Mouse (Mus musculus): Measurements from ENCODE around the gene D630003M21Rik. TPM values are rescaled to one million over a fixed set of nuclear protein-coding genes. Genes with fewer than 3 reads are reported as not detected.

Gene D630003M21Rik
- polyA plus RNA-seq, 1 experiment from 2014 or later, result 2.1 TPM

GRCm38 (mm10) chr2:158165776-158166175 lies 63.2 kb downstream of the D630003M21Rik start:
- Histone ChIP-seq H3K27me3 (no peaks in the 10 kb centered on the region), H3K9me3 (replicated peaks) (no peaks in the 10 kb centered on the region), H3K4me2 (no peak overlapping the region), H3K4me1 (replicated peaks) (peaks cover 34% of the 10 kb centered on the region), H3K27ac (no peak overlapping the region), H3K9ac (no peak overlapping the region), H3K36me3 (no peaks in the 10 kb centered on the region), H3K4me3 (no peak overlapping the region)
- 83% methylated on average over 4 of the region's 4 CpGs for WGBS
- ATAC-seq (replicated peaks; ENCODE audit: insufficient number of reproducible peaks, insufficient read depth, low FRiP score, low read depth), result no peak

GRCm38 (mm10) chr2:158163034-158163433 lies 66.0 kb downstream of the D630003M21Rik start:
- Histone ChIP-seq H3K27ac (no peak overlapping the region), H3K4me1 (replicated peaks) (peaks cover 30% of the 10 kb centered on the region), H3K36me3 (no peaks in the 10 kb centered on the region), H3K4me3 (no peak overlapping the region), H3K27me3 (no peaks in the 10 kb centered on the region), H3K4me2 (no peak overlapping the region), H3K9ac (no peak overlapping the region), H3K9me3 (replicated peaks) (no peaks in the 10 kb centered on the region)
- 72% methylated on average over 6 of the region's 6 CpGs for WGBS
- no peak for ATAC-seq (replicated peaks; ENCODE audit: insufficient number of reproducible peaks, insufficient read depth, low FRiP score, low read depth)

GRCm38 (mm10) chr2:158161761-158162160 lies 67.3 kb downstream of the D630003M21Rik start:
- Histone ChIP-seq H3K36me3 (no peaks in the 10 kb centered on the region), H3K4me1 (replicated peaks) (peaks cover 19% of the 10 kb centered on the region), H3K9me3 (replicated peaks) (no peaks in the 10 kb centered on the region), H3K4me3 (no peak overlapping the region), H3K9ac (no peak overlapping the region), H3K27ac (no peak overlapping the region), H3K27me3 (no peaks in the 10 kb centered on the region), H3K4me2 (no peak overlapping the region)
- 67% methylated on average over 6 of the region's 6 CpGs for WGBS
- no peak for ATAC-seq (replicated peaks; ENCODE audit: insufficient number of reproducible peaks, insufficient read depth, low FRiP score, low read depth)

GRCm38 (mm10) chr2:158159376-158160235 lies 69.4 kb downstream of the D630003M21Rik start:
- H3K27ac ChIP-seq, result peak overlapping the region; percentile 69
- H3K36me3 ChIP-seq, result no peaks in the 10 kb centered on the region
- WGBS, result 16% methylated on average over 7 of the region's 7 CpGs
- peak overlapping the region; percentile 30 for H3K4me3 ChIP-seq
- H3K4me1 ChIP-seq (replicated peaks), result peaks cover 19% of the 10 kb centered on the region
- no peaks in the 10 kb centered on the region for H3K9me3 ChIP-seq (replicated peaks)
- peak overlapping the region; percentile 37; the same call in 1 of the 2 replicates for H3K9ac ChIP-seq
- ATAC-seq (replicated peaks; ENCODE audit: insufficient number of reproducible peaks, insufficient read depth, low FRiP score, low read depth), result peak; percentile 49; the same call in 1 of the 2 replicates
- no peaks in the 10 kb centered on the region for H3K27me3 ChIP-seq
- H3K4me2 ChIP-seq, result peak overlapping the region; percentile 56

GRCm38 (mm10) chr2:158157654-158158053 lies 71.4 kb downstream of the D630003M21Rik start:
- H3K27me3 ChIP-seq, result no peaks in the 10 kb centered on the region
- H3K4me1 ChIP-seq (replicated peaks), result peaks cover 37% of the 10 kb centered on the region
- H3K4me3 ChIP-seq, result no peak overlapping the region
- H3K36me3 ChIP-seq, result no peaks in the 10 kb centered on the region
- H3K4me2 ChIP-seq, result no peak overlapping the region
- WGBS, result 79% methylated on average over 8 of the region's 8 CpGs
- no peak for ATAC-seq (replicated peaks; ENCODE audit: insufficient number of reproducible peaks, insufficient read depth, low FRiP score, low read depth)
- H3K9me3 ChIP-seq (replicated peaks), result no peaks in the 10 kb centered on the region
- H3K27ac ChIP-seq, result no peak overlapping the region
- H3K9ac ChIP-seq, result no peak overlapping the region

GRCm38 (mm10) chr2:158156487-158156886 lies 72.5 kb downstream of the D630003M21Rik start:
- H3K4me2 ChIP-seq, result no peak overlapping the region
- H3K27ac ChIP-seq, result no peak overlapping the region
- H3K36me3 ChIP-seq, result no peaks in the 10 kb centered on the region
- H3K9ac ChIP-seq, result no peak overlapping the region
- peaks cover 46% of the 10 kb centered on the region for H3K4me1 ChIP-seq (replicated peaks)
- no peaks in the 10 kb centered on the region for H3K9me3 ChIP-seq (replicated peaks)
- no peaks in the 10 kb centered on the region for H3K27me3 ChIP-seq
- no peak overlapping the region for H3K4me3 ChIP-seq
- no peak for ATAC-seq (replicated peaks; ENCODE audit: insufficient number of reproducible peaks, insufficient read depth, low FRiP score, low read depth)
- WGBS, result 87% methylated on average over 9 of the region's 9 CpGs

- 69% methylated on average over 2 of the region's 2 CpGs for WGBS
- H3K4me3 ChIP-seq, result no peak overlapping the region
- H3K4me1 ChIP-seq (replicated peaks), result peaks cover 44% of the 10 kb centered on the region
- no peak overlapping the region for H3K27ac ChIP-seq
- H3K4me2 ChIP-seq, result no peak overlapping the region
- H3K27me3 ChIP-seq, result no peaks in the 10 kb centered on the region
- H3K9ac ChIP-seq, result no peak overlapping the region
- H3K9me3 ChIP-seq (replicated peaks), result no peaks in the 10 kb centered on the region
- H3K36me3 ChIP-seq, result no peaks in the 10 kb centered on the region
- no peak for ATAC-seq (replicated peaks; ENCODE audit: insufficient number of reproducible peaks, insufficient read depth, low FRiP score, low read depth)
Measured at GRCm38 (mm10) chr2:158155615-158156014, 73.4 kb downstream of the D630003M21Rik start.

- Histone ChIP-seq H3K27me3 (no peaks in the 10 kb centered on the region), H3K36me3 (no peaks in the 10 kb centered on the region), H3K27ac (no peak overlapping the region), H3K9ac (no peak overlapping the region), H3K4me2 (no peak overlapping the region), H3K4me3 (no peak overlapping the region), H3K9me3 (replicated peaks) (no peaks in the 10 kb centered on the region), H3K4me1 (replicated peaks) (peaks cover 39% of the 10 kb centered on the region)
- 85% methylated on average over 7 of the region's 7 CpGs for WGBS
- no peak for ATAC-seq (replicated peaks; ENCODE audit: insufficient number of reproducible peaks, insufficient read depth, low FRiP score, low read depth)
Measured at GRCm38 (mm10) chr2:158155101-158155500, 73.9 kb downstream of the D630003M21Rik start.

- H3K4me3 ChIP-seq, result no peak overlapping the region
- no peak for ATAC-seq (replicated peaks; ENCODE audit: insufficient number of reproducible peaks, insufficient read depth, low FRiP score, low read depth)
- no peak overlapping the region for H3K9ac ChIP-seq
- 75% methylated on average over 8 of the region's 8 CpGs for WGBS
- no peaks in the 10 kb centered on the region for H3K9me3 ChIP-seq (replicated peaks)
- peaks cover 34% of the 10 kb centered on the region for H3K4me1 ChIP-seq (replicated peaks)
- H3K27ac ChIP-seq, result no peak overlapping the region
- no peak overlapping the region; the same call in 1 of the 2 replicates for H3K4me2 ChIP-seq
- no peaks in the 10 kb centered on the region for H3K27me3 ChIP-seq
- H3K36me3 ChIP-seq, result no peaks in the 10 kb centered on the region
Measured at GRCm38 (mm10) chr2:158154641-158155040, 74.4 kb downstream of the D630003M21Rik start.

- peak overlapping the region; percentile 55 for H3K9ac ChIP-seq
- H3K9me3 ChIP-seq (replicated peaks), result no peaks in the 10 kb centered on the region
- H3K27me3 ChIP-seq, result no peaks in the 10 kb centered on the region
- H3K27ac ChIP-seq, result peak overlapping the region; percentile 53; the same call in 1 of the 2 replicates
- no peak for ATAC-seq (replicated peaks; ENCODE audit: insufficient number of reproducible peaks, insufficient read depth, low FRiP score, low read depth)
- H3K4me3 ChIP-seq, result peak overlapping the region; percentile 51
- no peaks in the 10 kb centered on the region for H3K36me3 ChIP-seq
- under 1% methylated on average over 22 of the region's 22 CpGs for WGBS
- H3K4me1 ChIP-seq (replicated peaks), result peaks cover 29% of the 10 kb centered on the region
- H3K4me2 ChIP-seq, result peak overlapping the region; percentile 88
Measured at GRCm38 (mm10) chr2:158153728-158154343, 75.2 kb downstream of the D630003M21Rik start.

GRCm38 (mm10) chr2:158152685-158153309 lies 76.2 kb downstream of the D630003M21Rik start:
- H3K4me1 ChIP-seq (replicated peaks), result peaks cover 29% of the 10 kb centered on the region
- H3K36me3 ChIP-seq, result no peaks in the 10 kb centered on the region
- no peaks in the 10 kb centered on the region for H3K27me3 ChIP-seq
- H3K4me2 ChIP-seq, result no peak overlapping the region
- H3K27ac ChIP-seq, result no peak overlapping the region
- no peak overlapping the region for H3K4me3 ChIP-seq
- H3K9me3 ChIP-seq (replicated peaks), result no peaks in the 10 kb centered on the region
- H3K9ac ChIP-seq, result no peak overlapping the region
- 42% methylated on average over 6 of the region's 6 CpGs for WGBS
- no peak for ATAC-seq (replicated peaks; ENCODE audit: insufficient number of reproducible peaks, insufficient read depth, low FRiP score, low read depth)

All from heart, embryonic 15.5 days (tissue).